Mouse (Mus musculus) erythroblast, embryonic 14.5 days (primary cell): ENCODE data around the gene Bmp2k.

Source experiments
- GATA1 ChIP-seq: IDR thresholded peaks from 2 replicates; pipeline ENCODE4 v1.6.1; 2012; ENCODE audit warnings: low read length, inconsistent platforms, mixed read lengths
- TAL1 ChIP-seq: IDR thresholded peaks from 3 replicates; pipeline ENCODE4 v1.6.1; 2012; ENCODE audit warnings: low read length, inconsistent platforms, mixed read lengths

DNA sequence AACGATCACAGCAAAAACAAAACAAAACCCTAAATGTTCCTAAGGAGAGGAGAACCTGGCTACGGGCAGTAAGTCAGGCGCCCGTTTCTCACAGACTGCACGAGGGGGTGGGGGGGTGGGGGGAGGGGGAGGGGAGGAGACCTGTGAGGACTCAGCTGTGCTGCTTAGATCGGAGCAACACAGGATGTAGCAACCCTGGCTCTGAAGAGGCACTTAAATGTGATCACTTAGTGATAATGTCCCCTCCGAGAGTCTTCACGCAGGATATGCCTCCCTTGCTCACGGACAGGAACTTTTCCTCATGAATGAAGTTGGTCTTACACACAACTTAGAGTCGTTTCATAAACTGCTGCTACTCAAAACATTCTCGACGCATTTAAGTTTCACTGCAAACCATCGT lies 97.8 kb downstream of the Bmp2k start:
- TF ChIP-seq GATA1 = no peak
- TF ChIP-seq TAL1 = no peak
